Mouse (Mus musculus): ENCODE measurements around the gene Rnf8. TPM values are rescaled to one million over a fixed set of nuclear protein-coding genes. Genes with fewer than 3 reads are reported as not detected.

The Rnf8 gene
- polyA plus RNA-seq, 1 experiment from 2014 or later, result 22.3 TPM

DNA sequence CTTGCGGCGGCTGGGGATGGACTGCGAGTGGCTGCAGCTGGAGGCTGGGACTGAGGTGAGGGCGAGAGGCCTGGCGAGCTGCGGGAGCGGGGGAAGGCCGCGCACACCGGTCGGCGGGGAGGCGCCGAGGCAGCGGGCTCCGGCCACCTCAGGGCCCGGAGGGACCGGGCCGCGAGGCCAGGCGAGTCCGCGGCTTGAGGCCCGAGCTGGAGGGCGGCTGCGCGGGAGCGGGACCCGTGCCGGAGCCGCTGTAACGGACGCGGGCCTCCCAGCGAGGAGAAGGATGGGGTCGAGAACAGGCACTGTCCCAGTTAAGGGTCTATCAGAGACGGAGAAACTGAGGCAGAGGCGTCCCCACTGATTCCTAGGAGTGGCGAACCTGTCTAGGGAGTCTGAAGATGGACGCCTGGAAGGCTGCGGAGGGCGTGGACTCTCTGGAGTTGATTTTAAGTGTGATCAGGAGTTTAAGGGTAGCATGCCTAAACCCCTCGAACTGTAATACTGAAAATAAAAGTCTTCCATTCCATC lies 498 bp downstream of the Rnf8 start:
- no peak for TF ChIP-seq EP300 (IDR thresholded peaks at IDR 0.05; ENCODE audit: low read depth)
- TF ChIP-seq CTCF (IDR thresholded peaks at IDR 0.05; ENCODE audit: low read depth), result no peak
- Histone ChIP-seq H3K4me1 (ENCODE audit: insufficient read depth) (peaks cover 21% of the 10 kb centered on the region), H3K4me3 (ENCODE audit: low read depth, low read length) (peak overlapping the region; percentile 99), H3K4me2 (ENCODE audit: low read depth, low read length) (peak overlapping the region; percentile 80), H3K27ac (ENCODE audit: low read depth) (peak overlapping the region; percentile 96), H3K9me3 (ENCODE audit: low read length) (no peaks in the 10 kb centered on the region), H3K9ac (replicated peaks) (peak overlapping the region; percentile 99), H3K36me3 (replicated peaks; ENCODE audit: insufficient read depth, low read length) (0 out of 2 replicates have a peak, but pooled peaks cover 3% of the 10 kb centered on the region), H3K27me3 (ENCODE audit: insufficient read depth, low read length) (no peaks in the 10 kb centered on the region)
- ATAC-seq, result peak; percentile 70
- under 1% methylated on average over 43 of the region's 43 CpGs for WGBS (ENCODE audit: insufficient replicate concordance)
- no peak for DNase-seq

DNA sequence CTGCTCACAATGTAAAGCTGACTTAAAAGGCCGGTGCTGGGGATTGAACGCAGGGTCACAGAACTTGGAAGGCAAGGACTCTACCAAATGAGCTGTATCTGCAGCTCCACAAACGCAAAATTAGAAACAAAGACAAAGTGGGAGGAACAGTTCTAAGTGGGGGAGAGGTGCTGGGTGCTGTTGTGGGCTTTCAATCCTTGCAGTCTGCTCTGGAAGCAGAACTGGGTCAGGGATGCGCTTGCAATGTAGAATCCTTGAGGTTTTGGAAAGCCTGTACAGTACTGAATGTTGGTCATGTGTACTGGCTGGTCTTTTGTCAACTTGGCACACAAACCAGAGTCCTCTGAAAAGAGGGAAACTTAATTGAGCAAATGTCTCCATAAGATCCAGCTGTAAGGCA lies 1.0 kb downstream of the Rnf8 start:
- Histone ChIP-seq H3K4me1 (ENCODE audit: insufficient read depth) (peaks cover 21% of the 10 kb centered on the region), H3K27me3 (ENCODE audit: insufficient read depth, low read length) (no peaks in the 10 kb centered on the region), H3K36me3 (replicated peaks; ENCODE audit: insufficient read depth, low read length) (0 out of 2 replicates have a peak, but pooled peaks cover 3% of the 10 kb centered on the region), H3K9ac (replicated peaks) (peak overlapping the region; percentile 99), H3K4me2 (ENCODE audit: low read depth, low read length) (peak overlapping the region; percentile 80), H3K27ac (ENCODE audit: low read depth) (no peak overlapping the region), H3K4me3 (ENCODE audit: low read depth, low read length) (peak overlapping the region; percentile 99), H3K9me3 (ENCODE audit: low read length) (no peaks in the 10 kb centered on the region)
- TF ChIP-seq CTCF (IDR thresholded peaks at IDR 0.05; ENCODE audit: low read depth) (no peak), EP300 (IDR thresholded peaks at IDR 0.05; ENCODE audit: low read depth) (no peak)
- ATAC-seq, result no peak
- 15% methylated on average over 4 of the region's 4 CpGs for WGBS (ENCODE audit: insufficient replicate concordance)
- DNase-seq, result no peak

DNA sequence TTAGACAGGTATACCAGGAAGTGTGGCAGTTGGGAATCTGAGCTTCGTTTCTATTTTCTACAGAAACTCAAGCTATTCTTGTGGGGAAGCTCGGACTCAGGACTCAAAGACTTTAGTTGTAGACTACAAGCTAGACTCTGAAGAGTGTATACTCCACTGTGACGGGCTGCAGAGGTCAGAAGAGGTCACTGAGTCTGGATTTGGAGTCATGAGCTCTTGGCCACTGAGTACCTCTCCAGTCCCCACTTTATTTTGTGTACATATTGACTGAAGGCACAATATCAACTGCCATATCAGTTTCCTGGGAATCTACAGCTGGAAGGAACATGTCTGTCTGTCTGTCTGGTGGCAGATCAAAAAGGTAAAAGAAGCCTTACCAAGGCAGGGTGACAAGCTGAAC lies 4.6 kb downstream of the Rnf8 start:
- Histone ChIP-seq H3K36me3 (replicated peaks; ENCODE audit: insufficient read depth, low read length) (peaks cover 30% of the 10 kb centered on the region), H3K9ac (replicated peaks) (no peak overlapping the region), H3K9me3 (ENCODE audit: low read length) (no peaks in the 10 kb centered on the region), H3K4me1 (ENCODE audit: insufficient read depth) (peaks cover 17% of the 10 kb centered on the region), H3K27ac (ENCODE audit: low read depth) (no peak overlapping the region), H3K4me3 (ENCODE audit: low read depth, low read length) (no peak overlapping the region), H3K4me2 (ENCODE audit: low read depth, low read length) (no peak overlapping the region), H3K27me3 (ENCODE audit: insufficient read depth, low read length) (no peaks in the 10 kb centered on the region)
- DNase-seq (no peak), ATAC-seq (no peak)
- WGBS (ENCODE audit: insufficient replicate concordance), result 76% methylated on average over 3 of the region's 3 CpGs
- TF ChIP-seq EP300 (IDR thresholded peaks at IDR 0.05; ENCODE audit: low read depth) (no peak), CTCF (IDR thresholded peaks at IDR 0.05; ENCODE audit: low read depth) (no peak)

DNA sequence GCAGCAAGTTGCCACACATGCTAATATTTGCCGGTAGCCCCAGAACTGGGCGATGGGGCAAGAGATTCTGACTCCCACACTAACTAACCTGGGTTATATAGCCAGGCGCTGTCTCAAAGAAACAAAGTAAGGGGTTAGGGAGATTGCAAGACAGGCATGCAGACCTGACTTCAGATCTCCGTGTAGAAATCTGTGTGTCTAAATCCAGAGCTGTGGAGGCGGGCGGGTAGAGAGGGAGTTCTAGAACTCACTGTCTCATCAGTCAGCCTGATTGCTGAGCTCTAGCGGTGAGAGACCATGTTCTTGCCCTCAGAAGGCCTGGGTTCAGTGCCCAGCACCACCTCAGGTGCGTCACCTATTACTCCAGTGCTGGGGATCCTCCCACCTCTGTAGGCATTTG lies 8.9 kb downstream of the Rnf8 start:
- Histone ChIP-seq H3K36me3 (replicated peaks; ENCODE audit: insufficient read depth, low read length) (peaks cover 68% of the 10 kb centered on the region), H3K4me1 (ENCODE audit: insufficient read depth) (no peaks in the 10 kb centered on the region), H3K4me3 (ENCODE audit: low read depth, low read length) (no peak overlapping the region), H3K4me2 (ENCODE audit: low read depth, low read length) (no peak overlapping the region), H3K9ac (replicated peaks) (no peak overlapping the region), H3K9me3 (ENCODE audit: low read length) (no peaks in the 10 kb centered on the region), H3K27me3 (ENCODE audit: insufficient read depth, low read length) (no peaks in the 10 kb centered on the region), H3K27ac (ENCODE audit: low read depth) (no peak overlapping the region)
- WGBS (ENCODE audit: insufficient replicate concordance), result 93% methylated on average over 8 of the region's 8 CpGs
- DNase-seq (no peak), ATAC-seq (no peak)
- no peak for TF ChIP-seq CTCF (IDR thresholded peaks at IDR 0.05; ENCODE audit: low read depth)

DNA sequence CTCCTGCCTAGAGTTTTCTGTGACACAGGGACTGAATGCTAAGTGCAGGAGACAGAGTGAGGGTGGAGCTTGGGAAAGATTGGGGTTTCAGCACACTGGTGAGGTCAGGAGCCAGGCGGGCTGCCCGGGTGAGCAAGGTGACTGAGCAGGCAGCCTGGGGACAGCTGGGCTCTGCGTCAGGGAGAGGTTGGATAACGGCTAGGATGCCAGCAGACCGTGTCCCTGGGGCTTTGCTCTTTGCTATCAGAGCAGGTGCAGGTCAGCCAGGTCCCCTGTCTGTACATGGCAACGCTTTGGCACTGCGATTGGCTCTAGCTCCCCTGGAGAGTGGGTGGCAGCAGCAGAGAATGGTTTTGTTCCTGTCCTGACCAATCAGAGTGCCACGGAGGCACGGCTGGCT lies 12.7 kb downstream of the Rnf8 start:
- H3K4me3 ChIP-seq (ENCODE audit: low read depth, low read length), result no peak overlapping the region
- no peak overlapping the region for H3K27ac ChIP-seq (ENCODE audit: low read depth)
- WGBS (ENCODE audit: insufficient replicate concordance), result 91% methylated on average over 9 of the region's 9 CpGs
- no peak for ATAC-seq
- H3K27me3 ChIP-seq (ENCODE audit: insufficient read depth, low read length), result no peaks in the 10 kb centered on the region
- peaks cover 7% of the 10 kb centered on the region; the same call in 1 of the 2 replicates for H3K4me1 ChIP-seq (ENCODE audit: insufficient read depth)
- no peak overlapping the region for H3K9ac ChIP-seq (replicated peaks)
- no peak overlapping the region for H3K4me2 ChIP-seq (ENCODE audit: low read depth, low read length)
- no peak for DNase-seq
- no peaks in the 10 kb centered on the region for H3K9me3 ChIP-seq (ENCODE audit: low read length)
- TF ChIP-seq CTCF (IDR thresholded peaks at IDR 0.05; ENCODE audit: low read depth), result no peak
- TF ChIP-seq EP300 (IDR thresholded peaks at IDR 0.05; ENCODE audit: low read depth), result no peak
- peaks cover 87% of the 10 kb centered on the region for H3K36me3 ChIP-seq (replicated peaks; ENCODE audit: insufficient read depth, low read length)

DNA sequence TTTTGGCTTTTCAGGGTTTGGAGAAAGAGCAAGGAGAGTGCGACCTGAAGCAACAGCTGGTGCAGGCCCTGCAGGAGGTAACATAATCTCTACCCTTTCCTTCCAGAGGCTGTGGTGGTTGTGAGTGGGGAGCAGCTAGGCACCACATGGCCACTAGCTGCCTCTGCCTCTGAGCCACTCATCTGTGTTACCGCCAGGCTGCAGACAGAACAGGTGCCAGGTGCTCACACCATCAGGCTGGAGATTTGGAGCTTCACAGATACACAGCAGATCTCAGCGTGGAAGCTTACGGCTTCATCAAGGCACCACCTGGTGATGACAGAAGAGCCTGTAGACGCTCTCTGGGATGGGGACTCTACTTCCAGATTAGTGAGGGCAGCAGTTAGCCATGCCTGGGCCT lies 14.4 kb downstream of the Rnf8 start:
- peaks cover 7% of the 10 kb centered on the region; the same call in 1 of the 2 replicates for H3K4me1 ChIP-seq (ENCODE audit: insufficient read depth)
- no peaks in the 10 kb centered on the region for H3K27me3 ChIP-seq (ENCODE audit: insufficient read depth, low read length)
- WGBS (ENCODE audit: insufficient replicate concordance), result 82% methylated on average over 5 of the region's 5 CpGs
- H3K27ac ChIP-seq (ENCODE audit: low read depth), result no peak overlapping the region
- H3K4me2 ChIP-seq (ENCODE audit: low read depth, low read length), result no peak overlapping the region
- no peak for TF ChIP-seq EP300 (IDR thresholded peaks at IDR 0.05; ENCODE audit: low read depth)
- no peak for DNase-seq
- no peaks in the 10 kb centered on the region for H3K9me3 ChIP-seq (ENCODE audit: low read length)
- no peak overlapping the region for H3K4me3 ChIP-seq (ENCODE audit: low read depth, low read length)
- no peak for ATAC-seq
- H3K9ac ChIP-seq (replicated peaks), result no peak overlapping the region
- peaks cover 82% of the 10 kb centered on the region for H3K36me3 ChIP-seq (replicated peaks; ENCODE audit: insufficient read depth, low read length)

DNA sequence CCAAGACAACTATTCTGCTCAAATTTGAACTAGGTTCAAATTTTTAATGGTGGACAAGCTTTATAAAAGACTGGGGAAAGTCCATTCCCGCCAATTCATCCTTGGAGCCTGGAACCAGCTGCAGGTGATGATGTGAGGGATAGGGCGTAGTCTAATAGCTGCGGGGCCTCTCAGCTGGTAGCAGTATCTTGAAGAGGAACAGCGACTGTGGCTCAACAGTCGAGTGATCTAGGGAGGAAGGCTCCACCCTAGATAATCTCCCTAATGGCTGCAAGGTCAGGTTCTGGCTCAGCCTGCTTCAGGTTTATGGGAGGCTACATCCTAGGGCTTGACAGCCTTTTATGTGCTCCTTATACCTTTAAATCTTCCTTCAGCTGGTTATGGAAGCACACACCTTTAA lies 15.0 kb downstream of the Rnf8 start:
- peak; percentile 43; the same call in 1 of the 2 replicates for ATAC-seq
- peaks cover 7% of the 10 kb centered on the region; the same call in 1 of the 2 replicates for H3K4me1 ChIP-seq (ENCODE audit: insufficient read depth)
- no peaks in the 10 kb centered on the region for H3K27me3 ChIP-seq (ENCODE audit: insufficient read depth, low read length)
- H3K27ac ChIP-seq (ENCODE audit: low read depth), result no peak overlapping the region
- no peak for DNase-seq
- peaks cover 83% of the 10 kb centered on the region for H3K36me3 ChIP-seq (replicated peaks; ENCODE audit: insufficient read depth, low read length)
- no peak overlapping the region for H3K9ac ChIP-seq (replicated peaks)
- 53% methylated on average over 5 of the region's 5 CpGs for whole genome bisulfite sequencing (ENCODE audit: insufficient replicate concordance)
- H3K9me3 ChIP-seq (ENCODE audit: low read length), result no peaks in the 10 kb centered on the region
- TF ChIP-seq EP300 (IDR thresholded peaks at IDR 0.05; ENCODE audit: low read depth) (no peak), CTCF (IDR thresholded peaks at IDR 0.05; ENCODE audit: low read depth) (no peak)
- H3K4me3 ChIP-seq (ENCODE audit: low read depth, low read length), result no peak overlapping the region
- H3K4me2 ChIP-seq (ENCODE audit: low read depth, low read length), result no peak overlapping the region
